In the genomic region with DNA sequence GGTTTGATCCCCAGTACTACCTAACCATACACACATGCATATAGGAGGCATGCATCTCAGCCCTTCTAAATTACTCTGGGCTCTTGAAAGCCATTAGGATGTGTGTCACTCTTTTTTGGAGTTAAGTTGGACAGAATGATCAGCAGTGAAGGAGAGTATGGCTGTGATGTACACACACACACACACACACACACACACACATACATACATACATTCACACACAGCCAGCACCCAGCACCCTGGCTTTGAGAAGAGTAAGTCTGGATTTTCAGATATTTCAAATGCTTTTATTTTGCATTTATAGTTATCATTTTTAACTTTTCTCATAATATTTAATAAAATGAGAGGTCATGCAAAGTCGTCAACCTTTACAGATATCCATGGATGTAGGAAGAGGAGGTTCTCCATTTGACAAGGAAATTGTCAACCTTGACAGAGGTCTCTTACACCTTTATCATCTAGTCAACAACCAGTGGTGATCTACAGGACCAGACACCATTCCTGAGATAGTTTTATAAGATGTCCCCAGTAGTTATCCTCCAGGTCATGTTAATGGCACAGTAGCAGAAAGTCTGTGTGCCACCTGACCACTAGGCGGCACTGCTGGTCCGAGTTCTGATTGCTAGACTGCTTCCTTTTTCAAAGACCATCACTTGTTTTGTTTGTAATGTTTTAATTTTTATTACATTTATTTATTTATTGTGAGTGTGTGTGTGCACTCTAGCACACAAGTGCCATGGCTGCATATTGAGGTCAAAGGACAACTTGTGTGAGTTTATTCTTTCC, we compare ENCODE assay signal across 9 mouse cellular contexts. TPM values are rescaled to one million over a fixed set of nuclear protein-coding genes. Genes with fewer than 3 reads are reported as not detected.
DNase-seq lines count a peak whose midpoint lies in the region; ATAC-seq and TF ChIP-seq lines count a peak whose summit lies in the region.
"Had no signal": no experiment of that assay in that cellular context is flagged by ENCODE, and none has a peak within 500 bp of the region (broad histone marks: within the 10 kb centered on the region; RNA-seq: fewer than 3 reads in every experiment).

No protein-coding gene starts in this region.

- intact Hi-C loops in left cerebral cortex, postnatal 25 days (cut with DNase I): loop anchor here (1.0 to 10.0 kb wide), 3 partner anchors 86 to 211 kb away; a partner anchor contains a TSS

- 33% methylated on average over 3 of the region's 3 CpGs for WGBS in heart, embryonic 11.5 days (ENCODE audit: insufficient replicate concordance)
- WGBS in midbrain, postnatal 0 days: 37% methylated on average over 3 of the region's 3 CpGs
- WGBS in spleen, adult 2 months: 33% methylated on average over 3 of the region's 3 CpGs

- ATAC-seq in heart, embryonic 11.5 days (replicated peaks; ENCODE audit: insufficient number of reproducible peaks, low FRiP score, low TSS enrichment): no peak
- ATAC-seq in midbrain, postnatal 0 days (ENCODE audit: low FRiP score): peak; percentile 44; the same call in 1 of the 2 replicates

- peak; percentile 91 for TF ChIP-seq CTCF in midbrain, postnatal 0 days (IDR thresholded peaks at IDR 0.05)
- TF ChIP-seq CTCF in spleen, adult 2 months (IDR thresholded peaks at IDR 0.05; ENCODE audit: extremely low read depth, insufficient read depth, insufficient read length, insufficient replicate concordance): peak; percentile 89; the same call in 1 of the 2 replicates

- no peak for TF ChIP-seq POLR2A in spleen, adult 2 months (IDR thresholded peaks at IDR 0.05; ENCODE audit: low read depth, low read length)

- no peaks in the 10 kb centered on the region for H3K36me3 ChIP-seq in heart, embryonic 11.5 days (ENCODE audit: control insufficient read depth, insufficient read depth, low read length)
- H3K36me3 ChIP-seq in midbrain, postnatal 0 days (ENCODE audit: insufficient read depth, low read length): 0 out of 2 replicates have a peak, but pooled peaks cover 3% of the 10 kb centered on the region
- no peaks in the 10 kb centered on the region for H3K36me3 ChIP-seq in spleen, adult 2 months (ENCODE audit: control insufficient read depth, insufficient read depth, low read length)

- no peak overlapping the region for H3K27ac ChIP-seq in heart, embryonic 11.5 days (ENCODE audit: low read depth, low read length)
- no peak overlapping the region for H3K27ac ChIP-seq in midbrain, postnatal 0 days (ENCODE audit: low read depth, low read length)
- H3K27ac ChIP-seq in spleen, adult 2 months (ENCODE audit: insufficient read depth, low read length): no peak overlapping the region
- H3K27ac ChIP-seq: midbrain, embryonic 12.5 days had no signal

- no peak overlapping the region for H3K4me3 ChIP-seq in heart, embryonic 11.5 days (ENCODE audit: low read depth, low read length)
- H3K4me3 ChIP-seq in midbrain, postnatal 0 days (ENCODE audit: low read depth, low read length): no peak overlapping the region
- H3K4me3 ChIP-seq in spleen, adult 2 months (ENCODE audit: extremely low read depth, insufficient read depth, insufficient read length): no peak overlapping the region
- H3K4me3 ChIP-seq: midbrain, embryonic 12.5 days had no signal

- DNase-seq in heart, adult 18-20 months: peak; percentile 76 to 93
- DNase-seq in cerebellum, adult 8-10 months: peak; percentile 75
- peak; percentile 42 for DNase-seq in forelimb bud, embryonic 11.5 days (ENCODE audit: low read depth, low spot score)
- peak; percentile 37 for DNase-seq in hindlimb bud, embryonic 11.5 days (ENCODE audit: extremely low spot score, low read depth, low spot score)
- peak; percentile 71 to 73 for DNase-seq in left cerebral cortex, postnatal 25 days (ENCODE audit: low spot score in 2 of 2)
- peak; percentile 71 for DNase-seq in midbrain, postnatal 0 days (ENCODE audit: low spot score)
- DNase-seq in spleen, adult 2 months (ENCODE audit: low read depth in 1 of 2, low spot score in 2 of 2): peak; percentile 47 to 79

- H3K4me2 ChIP-seq in heart, embryonic 11.5 days: no peak overlapping the region
- H3K4me2 ChIP-seq in midbrain, postnatal 0 days (ENCODE audit: low read depth, low read length, poor library complexity, severe bottlenecking): no peak overlapping the region
- H3K4me2 ChIP-seq: midbrain, embryonic 12.5 days had no signal

- H3K9ac ChIP-seq in heart, embryonic 11.5 days (ENCODE audit: low read depth, low read length): no peak overlapping the region
- H3K9ac ChIP-seq in midbrain, postnatal 0 days (replicated peaks; ENCODE audit: low read length, poor library complexity, severe bottlenecking): no peak overlapping the region
- H3K9ac ChIP-seq: midbrain, embryonic 12.5 days had no signal

- H3K4me1 ChIP-seq in heart, embryonic 11.5 days (ENCODE audit: control insufficient read depth, insufficient read depth, low read length): peaks cover 9% of the 10 kb centered on the region
- no peaks in the 10 kb centered on the region for H3K4me1 ChIP-seq in midbrain, postnatal 0 days (ENCODE audit: insufficient read depth, low read length)
- H3K4me1 ChIP-seq in spleen, adult 2 months (ENCODE audit: control insufficient read depth, insufficient read depth, insufficient read length): no peaks in the 10 kb centered on the region

- no peaks in the 10 kb centered on the region for H3K9me3 ChIP-seq in heart, embryonic 11.5 days (replicated peaks; ENCODE audit: control insufficient read depth, low read length)
- no peaks in the 10 kb centered on the region for H3K9me3 ChIP-seq in midbrain, postnatal 0 days (ENCODE audit: low read length)
- H3K9me3 ChIP-seq: midbrain, embryonic 12.5 days had no signal

- no peaks in the 10 kb centered on the region for H3K27me3 ChIP-seq in heart, embryonic 11.5 days (ENCODE audit: control insufficient read depth, insufficient read depth, low read length)
- no peaks in the 10 kb centered on the region for H3K27me3 ChIP-seq in midbrain, postnatal 0 days (ENCODE audit: insufficient read depth, low read length)
- no peaks in the 10 kb centered on the region for H3K27me3 ChIP-seq in spleen, adult 2 months (ENCODE audit: control insufficient read depth, insufficient read depth, low read length)
- H3K27me3 ChIP-seq: midbrain, embryonic 12.5 days had no signal

RNA-seq across cellular contexts. Expression of a gene that starts 29.3 kb away (rescaled TPM):
- 10 to 100 TPM; 24.1 to 37.5 TPM for total RNA-seq in heart, adult 18-20 months (2021)
- 5.3 and 5.9 TPM in 2 replicates for polyA plus RNA-seq in heart, embryonic 11.5 days (2014; fragmentation: Nextera tagmentation; extraction: Ambion mirVana)
- total RNA-seq in left cerebral cortex, postnatal 25 days (2021): 10 to 100 TPM; 51.1 to 51.5 TPM
- 74.0 and 99.4 TPM in 2 replicates for total RNA-seq in midbrain, postnatal 0 days (2014; rRNA removed)
- polyA plus RNA-seq in midbrain, postnatal 0 days (2015; fragmentation: Nextera tagmentation; extraction: Ambion mirVana): 37.0 and 43.7 TPM in 2 replicates
- polyA plus RNA-seq in spleen, adult 2 months (2012; rRNA removed): 9.5 and 13.8 TPM in 2 replicates
